Mouse (Mus musculus): ENCODE measurements around the gene Pou5f1. TPM values are rescaled to one million over a fixed set of nuclear protein-coding genes. Genes with fewer than 3 reads are reported as not detected.

The Pou5f1 gene
- polyA plus RNA-seq, 1 experiment = 397 TPM

GRCm38 (mm10) chr17:35484066-35484465 lies 21.8 kb upstream of the Pou5f1 start:
- TF ChIP-seq EP300 (IDR thresholded peaks at IDR 0.05; ENCODE audit: insufficient read depth, low read depth, low read length) (no peak), CTCF (IDR thresholded peaks at IDR 0.05; ENCODE audit: low read depth, low read length) (peak; percentile 92), POLR2A (IDR thresholded peaks at IDR 0.05; ENCODE audit: insufficient read depth, low read length) (no peak)
- H3K4me1 ChIP-seq (ENCODE audit: control insufficient read depth, insufficient read depth, low read length) = peaks cover 2% of the 10 kb centered on the region
- H3K4me3 ChIP-seq (ENCODE audit: low read depth, low read length) = no peak overlapping the region
- no peaks in the 10 kb centered on the region for H3K9me3 ChIP-seq (replicated peaks; ENCODE audit: control insufficient read depth, insufficient read depth, low read length, poor library complexity, severe bottlenecking)
- H3K27me3 ChIP-seq (ENCODE audit: control insufficient read depth, insufficient read depth, low read length, poor library complexity, severe bottlenecking) = no peaks in the 10 kb centered on the region
- H3K36me3 ChIP-seq (ENCODE audit: control insufficient read depth, insufficient read depth, low read length, poor library complexity, severe bottlenecking) = no peaks in the 10 kb centered on the region
- H3K9ac ChIP-seq (ENCODE audit: low read depth, poor library complexity, severe bottlenecking) = no peak overlapping the region
- H3K27ac ChIP-seq (ENCODE audit: insufficient read depth, low read length) = no peak overlapping the region

GRCm38 (mm10) chr17:35485702-35486101 lies 20.1 kb upstream of the Pou5f1 start:
- Histone ChIP-seq H3K9me3 (replicated peaks; ENCODE audit: control insufficient read depth, insufficient read depth, low read length, poor library complexity, severe bottlenecking) (no peaks in the 10 kb centered on the region), H3K9ac (ENCODE audit: low read depth, poor library complexity, severe bottlenecking) (no peak overlapping the region)

GRCm38 (mm10) chr17:35486726-35487125 lies 19.1 kb upstream of the Pou5f1 start:
- Histone ChIP-seq H3K4me3 (ENCODE audit: low read depth, low read length) (peak overlapping the region; percentile 7; the same call in 1 of the 2 replicates), H3K27me3 (ENCODE audit: control insufficient read depth, insufficient read depth, low read length, poor library complexity, severe bottlenecking) (no peaks in the 10 kb centered on the region), H3K36me3 (ENCODE audit: control insufficient read depth, insufficient read depth, low read length, poor library complexity, severe bottlenecking) (no peaks in the 10 kb centered on the region), H3K27ac (ENCODE audit: insufficient read depth, low read length) (peak overlapping the region; percentile 5), H3K9me3 (replicated peaks; ENCODE audit: control insufficient read depth, insufficient read depth, low read length, poor library complexity, severe bottlenecking) (no peaks in the 10 kb centered on the region), H3K4me1 (ENCODE audit: control insufficient read depth, insufficient read depth, low read length) (peaks cover 8% of the 10 kb centered on the region), H3K9ac (ENCODE audit: low read depth, poor library complexity, severe bottlenecking) (peak overlapping the region; percentile 1; the same call in 1 of the 2 replicates)
- TF ChIP-seq POLR2A (IDR thresholded peaks at IDR 0.05; ENCODE audit: insufficient read depth, low read length) = no peak
- no peak for TF ChIP-seq CTCF (IDR thresholded peaks at IDR 0.05; ENCODE audit: low read depth, low read length)
- peak; percentile 79 for TF ChIP-seq EP300 (IDR thresholded peaks at IDR 0.05; ENCODE audit: insufficient read depth, low read depth, low read length)

More at GRCm38 (mm10) chr17:35485702-35486101, 20.1 kb upstream of the Pou5f1 start:
- peak; percentile 95 for TF ChIP-seq EP300 (IDR thresholded peaks at IDR 0.05; ENCODE audit: insufficient read depth, low read depth, low read length)
- no peak for TF ChIP-seq CTCF (IDR thresholded peaks at IDR 0.05; ENCODE audit: low read depth, low read length)
- no peaks in the 10 kb centered on the region for H3K36me3 ChIP-seq (ENCODE audit: control insufficient read depth, insufficient read depth, low read length, poor library complexity, severe bottlenecking)
- peaks cover 8% of the 10 kb centered on the region for H3K4me1 ChIP-seq (ENCODE audit: control insufficient read depth, insufficient read depth, low read length)
- no peak overlapping the region for H3K4me3 ChIP-seq (ENCODE audit: low read depth, low read length)
- H3K27me3 ChIP-seq (ENCODE audit: control insufficient read depth, insufficient read depth, low read length, poor library complexity, severe bottlenecking) = no peaks in the 10 kb centered on the region
- peak overlapping the region; percentile 84 for H3K27ac ChIP-seq (ENCODE audit: insufficient read depth, low read length)

GRCm38 (mm10) chr17:35488041-35488440 lies 17.8 kb upstream of the Pou5f1 start:
- TF ChIP-seq EP300 (IDR thresholded peaks at IDR 0.05; ENCODE audit: insufficient read depth, low read depth, low read length) (no peak), CTCF (IDR thresholded peaks at IDR 0.05; ENCODE audit: low read depth, low read length) (no peak), POLR2A (IDR thresholded peaks at IDR 0.05; ENCODE audit: insufficient read depth, low read length) (no peak)
- Histone ChIP-seq H3K27ac (ENCODE audit: insufficient read depth, low read length) (peak overlapping the region; percentile 88), H3K27me3 (ENCODE audit: control insufficient read depth, insufficient read depth, low read length, poor library complexity, severe bottlenecking) (no peaks in the 10 kb centered on the region), H3K4me3 (ENCODE audit: low read depth, low read length) (no peak overlapping the region), H3K4me1 (ENCODE audit: control insufficient read depth, insufficient read depth, low read length) (peaks cover 8% of the 10 kb centered on the region), H3K9me3 (replicated peaks; ENCODE audit: control insufficient read depth, insufficient read depth, low read length, poor library complexity, severe bottlenecking) (no peaks in the 10 kb centered on the region), H3K9ac (ENCODE audit: low read depth, poor library complexity, severe bottlenecking) (no peak overlapping the region), H3K36me3 (ENCODE audit: control insufficient read depth, insufficient read depth, low read length, poor library complexity, severe bottlenecking) (no peaks in the 10 kb centered on the region)

- Histone ChIP-seq H3K4me1 (ENCODE audit: control insufficient read depth, insufficient read depth, low read length) (peaks cover 8% of the 10 kb centered on the region), H3K27me3 (ENCODE audit: control insufficient read depth, insufficient read depth, low read length, poor library complexity, severe bottlenecking) (no peaks in the 10 kb centered on the region), H3K9me3 (replicated peaks; ENCODE audit: control insufficient read depth, insufficient read depth, low read length, poor library complexity, severe bottlenecking) (no peaks in the 10 kb centered on the region), H3K9ac (ENCODE audit: low read depth, poor library complexity, severe bottlenecking) (0 out of 2 replicates have a peak overlapping the region, but pooled peaks have one; percentile 28), H3K27ac (ENCODE audit: insufficient read depth, low read length) (peak overlapping the region; percentile 87), H3K36me3 (ENCODE audit: control insufficient read depth, insufficient read depth, low read length, poor library complexity, severe bottlenecking) (no peaks in the 10 kb centered on the region), H3K4me3 (ENCODE audit: low read depth, low read length) (peak overlapping the region; percentile 37)
- no peak for TF ChIP-seq CTCF (IDR thresholded peaks at IDR 0.05; ENCODE audit: low read depth, low read length)
- TF ChIP-seq POLR2A (IDR thresholded peaks at IDR 0.05; ENCODE audit: insufficient read depth, low read length) = peak; percentile 11
- TF ChIP-seq EP300 (IDR thresholded peaks at IDR 0.05; ENCODE audit: insufficient read depth, low read depth, low read length) = peak; percentile 89; the same call in 1 of the 2 replicates
These were observed 15.5 kb upstream of the Pou5f1 start for GRCm38 (mm10) chr17:35490320-35490719.

- Histone ChIP-seq H3K36me3 (ENCODE audit: control insufficient read depth, insufficient read depth, low read length, poor library complexity, severe bottlenecking) (no peaks in the 10 kb centered on the region), H3K4me1 (ENCODE audit: control insufficient read depth, insufficient read depth, low read length) (peaks cover 6% of the 10 kb centered on the region), H3K27me3 (ENCODE audit: control insufficient read depth, insufficient read depth, low read length, poor library complexity, severe bottlenecking) (no peaks in the 10 kb centered on the region), H3K9ac (ENCODE audit: low read depth, poor library complexity, severe bottlenecking) (no peak overlapping the region), H3K27ac (ENCODE audit: insufficient read depth, low read length) (peak overlapping the region; percentile 9; the same call in 1 of the 2 replicates), H3K9me3 (replicated peaks; ENCODE audit: control insufficient read depth, insufficient read depth, low read length, poor library complexity, severe bottlenecking) (no peaks in the 10 kb centered on the region), H3K4me3 (ENCODE audit: low read depth, low read length) (no peak overlapping the region)
- TF ChIP-seq POLR2A (IDR thresholded peaks at IDR 0.05; ENCODE audit: insufficient read depth, low read length) = no peak
- TF ChIP-seq CTCF (IDR thresholded peaks at IDR 0.05; ENCODE audit: low read depth, low read length) = no peak
- no peak for TF ChIP-seq EP300 (IDR thresholded peaks at IDR 0.05; ENCODE audit: insufficient read depth, low read depth, low read length)
These were observed 8.7 kb upstream of the Pou5f1 start for GRCm38 (mm10) chr17:35497124-35497523.

Measured in ES-Bruce4 (cell line).